Mouse (Mus musculus) embryonic facial prominence, embryonic 14.5 days (tissue): ENCODE data around the gene Hist1h2an. TPM values are rescaled to one million over a fixed set of nuclear protein-coding genes. Genes with fewer than 3 reads are reported as not detected.
"Not testable (repeated sequence)": the region's sequence is repeated elsewhere in the genome, so short reads cannot be mapped to it uniquely, and the experiment has no call there.

Experiments
- ATAC-seq: fragments of 200-750 bp; cut with Nextera tagmentation; 2 replicates; pipeline ENCODE4 v1.8.0; 2017; ENCODE audit warnings: low read depth, moderate number of reproducible peaks, moderate TSS enrichment
- DNase-seq: peaks from one replicate; pipeline ENCODE4 v3.0.0-alpha.2; 2015; ENCODE audit warnings: low spot score
- H3K27ac ChIP-seq: fragments of 300-500 bp; sonication (generic); replicated peaks from 2 replicates; pipeline ENCODE4 v1.5.1; 2014; ENCODE audit warnings: low read depth, mild to moderate bottlenecking, low read length, moderate library complexity
- H3K27me3 ChIP-seq: fragments of 300-500 bp; sonication (generic); replicated peaks from 2 replicates; pipeline ENCODE4 v1.6.1; 2014; ENCODE audit warnings: low read length; ENCODE audit not compliant: control insufficient read depth, insufficient read depth
- H3K36me3 ChIP-seq: fragments of 300-500 bp; sonication (generic); 2 replicates; pipeline ENCODE4 v1.6.1; 2014; ENCODE audit warnings: low read length, mixed read lengths; ENCODE audit not compliant: control insufficient read depth, insufficient read depth
- H3K4me1 ChIP-seq: fragments of 300-500 bp; sonication (generic); 2 replicates; pipeline ENCODE4 v1.6.1; 2014; ENCODE audit warnings: antibody characterized with exemption, low read length; ENCODE audit not compliant: control insufficient read depth, insufficient read depth
- H3K4me2 ChIP-seq: fragments of 300-500 bp; sonication (generic); 2 replicates; pipeline ENCODE4 v1.6.1; 2014; ENCODE audit warnings: low read depth, mild to moderate bottlenecking, low read length, moderate library complexity, mixed read lengths
- H3K4me3 ChIP-seq: fragments of 300-500 bp; sonication (generic); 2 replicates; pipeline ENCODE4 v1.5.1; 2014; ENCODE audit warnings: low read depth, mild to moderate bottlenecking, low read length
- H3K9ac ChIP-seq: fragments of 300-500 bp; sonication (generic); 2 replicates; pipeline ENCODE4 v1.6.1; 2014; ENCODE audit warnings: low read depth, mild to moderate bottlenecking, low read length, moderate library complexity, mixed read lengths
- H3K9me3 ChIP-seq: fragments of 300-500 bp; sonication (generic); 2 replicates; pipeline ENCODE4 v1.6.1; 2016; ENCODE audit warnings: low read length; ENCODE audit not compliant: control insufficient read depth
- WGBS: fragments of 180-500 bp; shearing (Covaris S2); extraction: QIAGEN DNeasy Blood & Tissue Kit; methylation state at CpG from one replicate; pipeline ENCODE4 v1.1.7; 2014; 5-methylcytosine and 5-hydroxymethylcytosine counted together
- polyA plus RNA-seq: library from polyadenylated mRNA; unstranded; fragments of >200 nt; fragmentation: Nextera tagmentation; extraction: Ambion mirVana; gene quantifications from 2 replicates; pipeline ENCODE4 v1.2.1, GENCODE M21; 2014

Gene Hist1h2an
- polyA plus RNA-seq, 1 experiment from 2014 or later, result 6.0 TPM

- peak overlapping the region; percentile 90 for H3K27ac ChIP-seq
- H3K36me3 ChIP-seq, result no peaks in the 10 kb centered on the region
- H3K4me2 ChIP-seq, result peak overlapping the region; percentile 56
- WGBS, result 16% methylated on average over 13 of the region's 21 CpGs
- peaks cover 31% of the 10 kb centered on the region for H3K4me1 ChIP-seq
- peak overlapping the region; percentile 50 for H3K9ac ChIP-seq
- peak overlapping the region; percentile 36 for H3K4me3 ChIP-seq
- 0 out of 2 replicates have a peak, but pooled peaks have one; percentile 2 for ATAC-seq
- no peaks in the 10 kb centered on the region for H3K9me3 ChIP-seq
- no peaks in the 10 kb centered on the region for H3K27me3 ChIP-seq
- peak; percentile 68 for DNase-seq
Measured at GRCm38 (mm10) chr13:21787760-21788593, 959 bp upstream of the Hist1h2an start.

- ATAC-seq (no peak), DNase-seq (peak; percentile 64)
- 4% methylated on average over 8 of the region's 8 CpGs for WGBS
- Histone ChIP-seq H3K4me2 (peak overlapping the region; percentile 56), H3K9me3 (no peaks in the 10 kb centered on the region), H3K9ac (peak overlapping the region; percentile 63), H3K27ac (peak overlapping the region; percentile 90), H3K36me3 (no peaks in the 10 kb centered on the region), H3K27me3 (no peaks in the 10 kb centered on the region), H3K4me3 (peak overlapping the region; percentile 36), H3K4me1 (peaks cover 39% of the 10 kb centered on the region)
Measured at GRCm38 (mm10) chr13:21786189-21786898, 674 bp downstream of the Hist1h2an start.

- no peaks in the 10 kb centered on the region for H3K36me3 ChIP-seq
- no peak for DNase-seq
- H3K4me2 ChIP-seq, result peak overlapping the region; percentile 60
- peaks cover 38% of the 10 kb centered on the region for H3K4me1 ChIP-seq
- 36% methylated on average over 6 of the region's 6 CpGs for WGBS
- ATAC-seq, result no peak
- H3K27ac ChIP-seq, result peak overlapping the region; percentile 89
- H3K9me3 ChIP-seq, result no peaks in the 10 kb centered on the region
- H3K27me3 ChIP-seq, result no peaks in the 10 kb centered on the region
- H3K9ac ChIP-seq, result peak overlapping the region; percentile 54
- H3K4me3 ChIP-seq, result peak overlapping the region; percentile 44
Measured at GRCm38 (mm10) chr13:21784311-21784710, 2.7 kb downstream of the Hist1h2an start.

GRCm38 (mm10) chr13:21783734-21784161, 3.3 kb downstream of the Hist1h2an start:
- peak overlapping the region; percentile 60 for H3K4me2 ChIP-seq
- H3K27ac ChIP-seq, result peak overlapping the region; percentile 89
- WGBS, result 0% methylated on average over 9 of the region's 9 CpGs
- no peaks in the 10 kb centered on the region for H3K36me3 ChIP-seq
- no peaks in the 10 kb centered on the region for H3K27me3 ChIP-seq
- DNase-seq (peak; percentile 81), ATAC-seq (no peak)
- H3K9me3 ChIP-seq, result no peaks in the 10 kb centered on the region
- peak overlapping the region; percentile 54 for H3K9ac ChIP-seq
- H3K4me1 ChIP-seq, result peaks cover 34% of the 10 kb centered on the region
- H3K4me3 ChIP-seq, result peak overlapping the region; percentile 44

GRCm38 (mm10) chr13:21783255-21783617, 3.8 kb downstream of the Hist1h2an start, which contains the start of gene Hist1h3i:
Hist1h3i (minus strand) TSS chr13:21783370.
- Histone ChIP-seq H3K9ac (peak within 1 kb of the TSS; percentile 71), H3K9me3 (no peaks in the 10 kb centered on the region)

GRCm38 (mm10) chr13:21782361-21783254, 4.4 kb downstream of the Hist1h2an start:
- Histone ChIP-seq H3K9ac (peak overlapping the region; percentile 71), H3K27ac (peak overlapping the region; percentile 90), H3K4me2 (peak overlapping the region; percentile 60), H3K4me3 (peak overlapping the region; percentile 44), H3K4me1 (peaks cover 34% of the 10 kb centered on the region)
- not testable (repeated sequence) for H3K27me3 ChIP-seq, ATAC-seq, H3K9me3 ChIP-seq, H3K36me3 ChIP-seq
- DNase-seq, result peak; percentile 85
- WGBS, result under 1% methylated on average over 10 of the region's 35 CpGs

More at GRCm38 (mm10) chr13:21783255-21783617, 3.8 kb downstream of the Hist1h2an start, which contains the start of gene Hist1h3i:
- WGBS, result under 1% methylated on average over 13 of the region's 20 CpGs
- peak within 1 kb of the TSS; percentile 60 for H3K4me2 ChIP-seq
- H3K27ac ChIP-seq, result peak within 1 kb of the TSS; percentile 90
- peak; percentile 70 for ATAC-seq
- peaks cover 34% of the 10 kb centered on the region for H3K4me1 ChIP-seq
- H3K27me3 ChIP-seq, result no peaks in the 10 kb centered on the region
- H3K36me3 ChIP-seq, result no peaks in the 10 kb centered on the region
- DNase-seq, result peak; percentile 97
- H3K4me3 ChIP-seq, result peak within 1 kb of the TSS; percentile 44

- Histone ChIP-seq H3K27me3 (no peaks in the 10 kb centered on the region), H3K4me3 (no peak overlapping the region), H3K4me1 (peaks cover 34% of the 10 kb centered on the region), H3K9me3 (no peaks in the 10 kb centered on the region), H3K4me2 (peak overlapping the region; percentile 7; the same call in 1 of the 2 replicates), H3K27ac (peak overlapping the region; percentile 97; the same call in 1 of the 2 replicates), H3K36me3 (no peaks in the 10 kb centered on the region), H3K9ac (no peak overlapping the region)
- 87% methylated on average over 1 of the region's 1 CpGs for WGBS
- no peak for DNase-seq
- no peak for ATAC-seq
Measured at GRCm38 (mm10) chr13:21781639-21782038, 5.4 kb downstream of the Hist1h2an start.
